In genomic region chr11:69267341-69267740, GRCm38 (mm10) we compare ENCODE assay signal across 8 mouse cellular contexts. TPM values are rescaled to one million over a fixed set of nuclear protein-coding genes. Genes with fewer than 3 reads are reported as not detected.
DNase-seq lines count a peak whose midpoint lies in the region; ATAC-seq and TF ChIP-seq lines count a peak whose summit lies in the region.

No protein-coding gene starts in this region.

- H3K9me3 ChIP-seq in midbrain, embryonic 11.5 days (ENCODE audit: control insufficient read depth, low read length): no peaks in the 10 kb centered on the region
- H3K9me3 ChIP-seq in midbrain, embryonic 16.5 days (replicated peaks; ENCODE audit: control insufficient read depth, low read length, poor library complexity, severe bottlenecking): no peaks in the 10 kb centered on the region
- no peaks in the 10 kb centered on the region for H3K9me3 ChIP-seq in embryonic facial prominence, embryonic 11.5 days (replicated peaks; ENCODE audit: control insufficient read depth, low read length)
- H3K9me3 ChIP-seq in midbrain, embryonic 15.5 days: no peaks in the 10 kb centered on the region

- intact Hi-C loops in left cerebral cortex, postnatal 36 days (cut with DNase I): loop anchor here (2.0 to 5.0 kb wide), 3 partner anchors 55 to 245 kb away; partner anchors contain the start of genes Cntrob, Cyb5d1, Naa38 and Trappc1

- H3K4me3 ChIP-seq in cerebellum, adult 2 months (replicated peaks; ENCODE audit: insufficient read depth, low read depth, low read length): no peak overlapping the region
- no peak overlapping the region for H3K4me3 ChIP-seq in midbrain, embryonic 11.5 days (ENCODE audit: low read depth, low read length)
- no peak overlapping the region for H3K4me3 ChIP-seq in midbrain, embryonic 16.5 days (ENCODE audit: low read depth, low read length)
- H3K4me3 ChIP-seq in embryonic facial prominence, embryonic 11.5 days (ENCODE audit: low read depth, low read length): no peak overlapping the region
- no peak overlapping the region for H3K4me3 ChIP-seq in midbrain, embryonic 15.5 days

- H3K36me3 ChIP-seq in midbrain, embryonic 11.5 days (ENCODE audit: control insufficient read depth, insufficient read depth, low read length): no peaks in the 10 kb centered on the region
- no peaks in the 10 kb centered on the region for H3K36me3 ChIP-seq in midbrain, embryonic 16.5 days (ENCODE audit: control insufficient read depth, insufficient read depth, low read length)
- no peaks in the 10 kb centered on the region for H3K36me3 ChIP-seq in embryonic facial prominence, embryonic 11.5 days (replicated peaks; ENCODE audit: control insufficient read depth, insufficient read depth, low read depth, low read length)
- H3K36me3 ChIP-seq in midbrain, embryonic 15.5 days (replicated peaks): no peaks in the 10 kb centered on the region

- no peak overlapping the region for H3K9ac ChIP-seq in midbrain, embryonic 11.5 days (ENCODE audit: low read length)
- no peak overlapping the region for H3K9ac ChIP-seq in midbrain, embryonic 16.5 days (ENCODE audit: low read depth, low read length)
- peak overlapping the region; percentile 15; the same call in 1 of the 2 replicates for H3K9ac ChIP-seq in embryonic facial prominence, embryonic 11.5 days (replicated peaks; ENCODE audit: low read length)
- H3K9ac ChIP-seq in midbrain, embryonic 15.5 days: no peak overlapping the region

- ATAC-seq in midbrain, embryonic 11.5 days (ENCODE audit: low FRiP score): no peak
- no peak for ATAC-seq in midbrain, embryonic 16.5 days
- ATAC-seq in embryonic facial prominence, embryonic 11.5 days (replicated peaks; ENCODE audit: insufficient number of reproducible peaks, low FRiP score, low TSS enrichment, low read depth): no peak
- ATAC-seq in midbrain, embryonic 15.5 days (replicated peaks): no peak

- peak; percentile 20 to 24 for DNase-seq in cerebellum, adult 2 months
- no peak for DNase-seq in cerebellum, adult 9-10 months
- DNase-seq in midbrain, embryonic 11.5 days (ENCODE audit: low spot score, missing footprints): peak; percentile 88
- DNase-seq in embryonic facial prominence, embryonic 11.5 days (ENCODE audit: low spot score): peak; percentile 59
- DNase-seq in left cerebral cortex, postnatal 36 days (ENCODE audit: low spot score in 2 of 2): no peak
- DNase-seq in heart, adult 11 months: no peak

- no peak overlapping the region for H3K27ac ChIP-seq in cerebellum, adult 2 months (ENCODE audit: insufficient read depth, low read length)
- no peak overlapping the region for H3K27ac ChIP-seq in midbrain, embryonic 11.5 days (ENCODE audit: low read depth, low read length)
- no peak overlapping the region for H3K27ac ChIP-seq in midbrain, embryonic 16.5 days (ENCODE audit: low read length)
- no peak overlapping the region for H3K27ac ChIP-seq in embryonic facial prominence, embryonic 11.5 days (replicated peaks; ENCODE audit: low read depth, low read length)
- H3K27ac ChIP-seq in midbrain, embryonic 15.5 days: 0 out of 2 replicates have a peak overlapping the region, but pooled peaks have one; percentile 73

- WGBS in cerebellum, adult 2 months: 28% methylated on average over 7 of the region's 7 CpGs
- WGBS in midbrain, embryonic 11.5 days: 35% methylated on average over 7 of the region's 7 CpGs
- WGBS in midbrain, embryonic 16.5 days: 28% methylated on average over 7 of the region's 7 CpGs
- WGBS in embryonic facial prominence, embryonic 11.5 days: 30% methylated on average over 7 of the region's 7 CpGs
- 27% methylated on average over 7 of the region's 7 CpGs for WGBS in midbrain, embryonic 15.5 days

- no peak overlapping the region for H3K4me2 ChIP-seq in midbrain, embryonic 11.5 days
- no peak overlapping the region for H3K4me2 ChIP-seq in midbrain, embryonic 16.5 days (ENCODE audit: low read length)
- no peak overlapping the region for H3K4me2 ChIP-seq in embryonic facial prominence, embryonic 11.5 days (ENCODE audit: low read depth, low read length)
- H3K4me2 ChIP-seq in midbrain, embryonic 15.5 days: no peak overlapping the region

- no peak for TF ChIP-seq POLR2A in cerebellum, adult 2 months (IDR thresholded peaks at IDR 0.05; ENCODE audit: borderline replicate concordance, insufficient read depth, low read length)

- H3K4me1 ChIP-seq in cerebellum, adult 2 months (ENCODE audit: control insufficient read depth, insufficient read depth, low read length): peaks cover 12% of the 10 kb centered on the region; the same call in 1 of the 2 replicates
- H3K4me1 ChIP-seq in midbrain, embryonic 11.5 days (ENCODE audit: control insufficient read depth, insufficient read depth, low read length): no peaks in the 10 kb centered on the region
- peaks cover 14% of the 10 kb centered on the region for H3K4me1 ChIP-seq in midbrain, embryonic 16.5 days (ENCODE audit: control insufficient read depth, insufficient read depth, low read length)
- no peaks in the 10 kb centered on the region for H3K4me1 ChIP-seq in embryonic facial prominence, embryonic 11.5 days (ENCODE audit: control insufficient read depth, insufficient read depth, low read length)
- peaks cover 26% of the 10 kb centered on the region for H3K4me1 ChIP-seq in midbrain, embryonic 15.5 days

- TF ChIP-seq CTCF in cerebellum, adult 2 months (IDR thresholded peaks at IDR 0.05; ENCODE audit: borderline replicate concordance, insufficient read depth, low read depth, low read length): peak; percentile 62; the same call in 1 of the 2 replicates

- no peaks in the 10 kb centered on the region for H3K27me3 ChIP-seq in cerebellum, adult 2 months (ENCODE audit: control insufficient read depth, insufficient read depth, low read length)
- no peaks in the 10 kb centered on the region for H3K27me3 ChIP-seq in midbrain, embryonic 11.5 days (ENCODE audit: control insufficient read depth, insufficient read depth, low read length)
- no peaks in the 10 kb centered on the region for H3K27me3 ChIP-seq in midbrain, embryonic 16.5 days (ENCODE audit: control insufficient read depth, insufficient read depth, low read depth, low read length)
- no peaks in the 10 kb centered on the region for H3K27me3 ChIP-seq in embryonic facial prominence, embryonic 11.5 days (ENCODE audit: control insufficient read depth, insufficient read depth, low read length)
- H3K27me3 ChIP-seq in midbrain, embryonic 15.5 days (replicated peaks): 0 out of 2 replicates have a peak, but pooled peaks cover 2% of the 10 kb centered on the region

RNA-seq across cellular contexts. Expression of gene Gucy2e, which starts 30.5 kb away (rescaled TPM):
- 1.4 and 1.8 TPM in 2 replicates for polyA plus RNA-seq in cerebellum, adult 2 months (2012; rRNA removed)
- 0.04 TPM in 1 of 2 replicates, not detected in the other for polyA plus RNA-seq in midbrain, embryonic 11.5 days (2014; fragmentation: Nextera tagmentation; extraction: Ambion mirVana)
- 0.51 and 0.67 TPM in 2 replicates for polyA plus RNA-seq in midbrain, embryonic 16.5 days (2015; fragmentation: Nextera tagmentation; extraction: Ambion mirVana)
- polyA plus RNA-seq in embryonic facial prominence, embryonic 11.5 days (2014; fragmentation: Nextera tagmentation; extraction: Ambion mirVana): 0.06 TPM in 1 of 2 replicates, not detected in the other
- 0.75 and 0.92 TPM in 2 replicates for polyA plus RNA-seq in midbrain, embryonic 15.5 days (2015; fragmentation: Nextera tagmentation; extraction: Ambion mirVana)
- 1 to 10 TPM in 1 of 2 experiments, under 1 TPM in 1; 0.84 to 1.2 TPM for total RNA-seq in left cerebral cortex, postnatal 36 days (2021)

RNA-seq across cellular contexts. Expression of gene Cntrob, which starts 56.2 kb away (rescaled TPM):
- polyA plus RNA-seq in cerebellum, adult 2 months (2012; rRNA removed): 22.0 and 23.0 TPM in 2 replicates
- 20.0 and 28.3 TPM in 2 replicates for polyA plus RNA-seq in midbrain, embryonic 11.5 days (2014; fragmentation: Nextera tagmentation; extraction: Ambion mirVana)
- 19.2 and 21.7 TPM in 2 replicates for polyA plus RNA-seq in midbrain, embryonic 16.5 days (2015; fragmentation: Nextera tagmentation; extraction: Ambion mirVana)
- 16.9 and 19.3 TPM in 2 replicates for polyA plus RNA-seq in embryonic facial prominence, embryonic 11.5 days (2014; fragmentation: Nextera tagmentation; extraction: Ambion mirVana)
- polyA plus RNA-seq in midbrain, embryonic 15.5 days (2015; fragmentation: Nextera tagmentation; extraction: Ambion mirVana): 22.1 and 22.2 TPM in 2 replicates
- total RNA-seq in left cerebral cortex, postnatal 36 days (2021): 10 to 100 TPM; 15.5 to 24.2 TPM

RNA-seq across cellular contexts. Expression of gene Trappc1, which starts 56.4 kb away (rescaled TPM):
- 81.4 and 83.6 TPM in 2 replicates for polyA plus RNA-seq in cerebellum, adult 2 months (2012; rRNA removed)
- 205 and 206 TPM in 2 replicates for polyA plus RNA-seq in midbrain, embryonic 11.5 days (2014; fragmentation: Nextera tagmentation; extraction: Ambion mirVana)
- polyA plus RNA-seq in midbrain, embryonic 16.5 days (2015; fragmentation: Nextera tagmentation; extraction: Ambion mirVana): 173 and 179 TPM in 2 replicates
- polyA plus RNA-seq in embryonic facial prominence, embryonic 11.5 days (2014; fragmentation: Nextera tagmentation; extraction: Ambion mirVana): 184 and 204 TPM in 2 replicates
- polyA plus RNA-seq in midbrain, embryonic 15.5 days (2015; fragmentation: Nextera tagmentation; extraction: Ambion mirVana): 182 and 184 TPM in 2 replicates
- 10 to 100 TPM; 50.9 to 59.8 TPM for total RNA-seq in left cerebral cortex, postnatal 36 days (2021)

RNA-seq across cellular contexts. Expression of gene Kcnab3, which starts 58.7 kb away (rescaled TPM):
- polyA plus RNA-seq in cerebellum, adult 2 months (2012; rRNA removed): 93.6 and 117 TPM in 2 replicates
- 1.8 and 2.9 TPM in 2 replicates for polyA plus RNA-seq in midbrain, embryonic 11.5 days (2014; fragmentation: Nextera tagmentation; extraction: Ambion mirVana)
- polyA plus RNA-seq in midbrain, embryonic 16.5 days (2015; fragmentation: Nextera tagmentation; extraction: Ambion mirVana): 3.8 and 5.3 TPM in 2 replicates
- 0.85 and 2.2 TPM in 2 replicates for polyA plus RNA-seq in embryonic facial prominence, embryonic 11.5 days (2014; fragmentation: Nextera tagmentation; extraction: Ambion mirVana)
- 4.1 and 4.9 TPM in 2 replicates for polyA plus RNA-seq in midbrain, embryonic 15.5 days (2015; fragmentation: Nextera tagmentation; extraction: Ambion mirVana)
- 10 to 100 TPM; 72.6 to 78.9 TPM for total RNA-seq in left cerebral cortex, postnatal 36 days (2021)

Comparison
In these comparisons a context has a peak if more than half of its experiments do, and no peak if none do; other contexts are left out.
1. DNase-seq: peak in cerebellum, adult 2 months (2 of 2), midbrain, embryonic 11.5 days (single experiment) and embryonic facial prominence, embryonic 11.5 days (single experiment); none in cerebellum, adult 9-10 months (single experiment), left cerebral cortex, postnatal 36 days (0 of 2) and heart, adult 11 months (single experiment).